Mouse (Mus musculus): Measurements from ENCODE around the gene Obscn.
A peak's percentile ranks its signal among the peaks of the same experiment; 100 is the strongest.
"Not testable (repeated sequence)": the region's sequence is repeated elsewhere in the genome, so short reads cannot be mapped to it uniquely, and the experiment has no call there.

The Obscn gene

DNA sequence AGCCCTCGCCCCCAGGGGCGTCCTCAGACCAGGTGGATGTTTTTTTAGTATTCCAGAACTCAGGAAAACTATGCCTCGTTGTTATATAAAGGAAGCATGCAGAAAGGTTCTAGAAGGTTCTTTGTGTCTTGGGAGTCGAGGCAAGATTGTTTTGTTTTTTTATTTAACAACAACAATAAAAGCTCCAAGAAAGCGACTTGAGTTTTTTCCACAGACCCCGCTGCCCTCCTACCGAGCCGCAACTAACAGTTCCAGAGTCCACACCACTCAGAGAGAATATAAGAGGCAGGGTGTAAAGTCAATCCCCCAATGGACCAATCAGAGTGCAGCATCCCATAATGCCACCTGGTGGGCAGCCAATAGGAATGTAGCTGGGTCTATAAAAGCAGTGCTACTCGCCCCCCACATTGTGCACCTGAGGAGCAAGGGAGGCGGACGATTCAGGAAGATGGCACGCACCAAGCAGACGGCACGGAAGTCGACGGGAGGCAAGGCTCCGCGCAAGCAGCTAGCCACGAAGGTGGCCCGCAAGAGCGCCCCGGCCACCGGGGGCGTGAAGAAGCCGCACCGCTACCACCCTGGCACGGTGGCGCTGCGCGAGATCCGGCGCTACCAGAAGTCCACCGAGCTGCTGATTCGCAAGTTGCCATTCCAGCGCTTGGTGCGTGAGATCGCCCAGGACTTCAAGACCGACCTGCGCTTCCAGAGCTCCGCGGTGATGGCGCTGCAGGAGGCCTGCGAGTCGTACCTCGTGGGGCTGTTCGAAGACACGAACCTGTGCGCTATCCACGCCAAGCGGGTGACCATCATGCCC is 174.6 kb downstream of the Obscn start:
- DNase-seq (ENCODE audit: low read depth, low spot score), result no peak

DNA sequence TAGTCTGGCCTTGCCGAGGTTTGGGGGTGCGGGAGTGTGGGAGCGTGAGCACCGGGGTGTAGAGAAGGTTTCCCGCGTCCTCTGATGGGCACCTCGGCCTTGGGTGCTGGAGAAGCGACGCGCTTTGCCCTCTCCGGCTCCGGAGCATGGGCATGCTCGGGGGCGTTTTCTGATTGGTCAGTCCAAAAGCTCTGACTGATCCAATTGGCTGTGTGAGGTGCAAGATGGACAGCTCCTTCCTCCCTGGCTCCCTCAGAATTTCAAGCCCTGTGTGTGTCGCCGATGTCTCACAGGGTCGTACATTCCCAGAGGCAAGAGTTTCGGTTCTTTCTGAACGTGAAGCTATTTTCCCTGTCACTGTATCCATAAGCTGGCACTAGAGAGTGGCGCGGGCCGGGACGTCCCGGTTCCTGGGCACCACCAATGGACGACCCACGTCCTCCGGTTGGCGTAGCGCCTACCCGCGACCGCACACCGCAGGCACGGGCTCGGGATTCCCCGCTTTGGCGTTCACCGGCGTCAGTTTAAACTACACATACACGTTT is 176.2 kb downstream of the Obscn start:
- DNase-seq (ENCODE audit: low read depth, low spot score), result peak; percentile 93

DNA sequence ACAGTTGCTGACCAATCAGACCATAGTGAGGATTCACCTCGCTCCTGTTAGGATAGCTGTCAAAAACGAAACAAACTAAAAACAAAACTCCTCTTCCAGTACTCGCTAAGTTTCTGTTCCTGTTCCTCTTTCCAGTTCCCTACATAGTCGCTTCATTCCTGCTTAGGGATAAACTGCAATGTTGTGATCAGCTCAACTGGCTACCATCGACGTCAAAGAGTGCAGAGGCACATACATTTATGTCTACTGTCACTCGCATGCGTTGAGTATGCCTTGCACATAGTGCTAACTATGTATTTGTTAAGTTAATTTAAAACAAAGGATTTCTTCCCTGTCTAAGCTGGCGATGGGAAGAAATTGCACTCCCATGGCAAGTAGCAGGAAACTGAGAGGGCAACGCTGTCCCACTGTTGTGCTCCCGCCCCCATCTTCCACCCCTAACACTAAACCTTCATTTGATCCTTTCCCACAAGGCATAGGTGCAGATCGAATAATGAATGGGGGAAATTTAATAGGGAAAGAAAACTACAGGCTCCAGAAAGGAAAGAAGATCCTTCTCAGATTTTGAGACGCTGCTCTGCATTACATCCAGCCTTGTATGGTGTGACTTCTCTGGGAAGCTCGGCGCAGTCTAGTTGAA is 176.9 kb downstream of the Obscn start:
- DNase-seq (ENCODE audit: low read depth, low spot score), result peak; percentile 25

DNA sequence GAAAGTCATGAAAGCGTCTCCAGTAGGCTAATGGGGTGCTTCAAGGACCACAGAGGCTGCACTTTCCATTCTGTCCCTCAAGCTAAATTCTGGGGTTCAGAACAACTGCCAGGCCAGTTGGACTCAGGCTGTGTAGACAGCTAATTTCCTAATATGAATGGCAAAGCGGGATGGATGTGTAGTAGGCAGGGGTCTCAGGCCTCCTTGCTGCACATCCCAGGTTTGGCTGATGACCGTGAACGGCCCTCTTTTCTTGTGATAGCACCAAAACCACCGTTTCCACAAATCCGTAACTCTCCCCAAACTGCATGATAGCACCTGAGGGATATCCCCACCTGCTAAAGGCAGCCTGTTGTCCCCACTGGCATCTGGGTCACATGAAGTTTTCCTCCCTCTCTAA is 177.7 kb downstream of the Obscn start:
- no peak for DNase-seq (ENCODE audit: low read depth, low spot score)

DNA sequence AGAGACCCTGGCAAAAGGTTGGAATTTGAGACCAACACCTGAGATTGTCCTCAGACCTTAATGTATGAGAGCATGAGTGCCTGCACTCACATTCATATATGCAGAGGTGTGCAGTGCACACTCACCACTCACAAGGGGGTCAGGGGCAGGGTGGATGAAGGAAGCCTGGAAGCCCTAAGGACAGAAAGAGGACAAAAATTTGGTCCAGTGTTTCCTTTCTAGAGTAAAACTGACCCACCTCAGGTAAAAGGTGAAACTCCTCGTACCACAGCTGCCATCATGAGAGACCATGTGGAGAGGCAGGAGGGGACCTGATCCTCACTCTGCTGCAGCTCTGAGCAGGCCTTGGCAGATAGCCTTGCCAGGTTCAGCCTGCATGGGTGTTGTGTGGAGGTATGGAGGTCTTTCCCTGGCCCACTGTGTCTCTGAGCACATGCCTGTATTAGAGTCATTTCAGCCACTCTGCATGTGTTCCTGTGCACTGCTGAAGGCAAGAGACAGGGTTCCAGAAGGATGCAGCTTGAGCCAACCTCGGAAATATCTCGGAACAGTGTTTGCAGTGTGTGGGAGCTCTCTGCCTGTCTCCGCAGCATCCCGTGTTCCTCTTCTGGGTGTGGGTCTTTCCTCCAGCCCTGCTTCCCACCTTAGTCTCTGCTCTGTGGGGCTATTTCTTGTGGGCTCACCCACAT is 178.8 kb downstream of the Obscn start:
- DNase-seq (ENCODE audit: low read depth, low spot score), result no peak

DNA sequence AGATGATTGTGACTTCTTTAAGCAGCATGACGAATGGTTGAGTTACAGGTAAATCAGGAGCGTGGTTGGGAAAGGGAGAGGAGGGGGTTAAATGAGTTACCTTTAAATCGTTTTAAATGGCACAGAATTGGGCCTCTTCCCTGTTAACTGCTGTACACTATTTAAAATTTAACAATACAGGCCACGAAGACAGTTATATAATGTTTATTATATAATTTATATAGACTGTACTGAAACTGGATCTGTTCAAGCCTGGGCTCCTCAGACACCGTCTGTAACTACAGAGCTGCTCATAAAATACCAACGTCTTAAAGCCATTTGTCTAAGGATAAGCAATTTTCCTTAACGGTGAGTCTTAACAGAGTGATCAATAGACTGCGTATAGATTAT is 180.3 kb downstream of the Obscn start:
- DNase-seq (ENCODE audit: low read depth, low spot score), result peak; percentile 12

DNA sequence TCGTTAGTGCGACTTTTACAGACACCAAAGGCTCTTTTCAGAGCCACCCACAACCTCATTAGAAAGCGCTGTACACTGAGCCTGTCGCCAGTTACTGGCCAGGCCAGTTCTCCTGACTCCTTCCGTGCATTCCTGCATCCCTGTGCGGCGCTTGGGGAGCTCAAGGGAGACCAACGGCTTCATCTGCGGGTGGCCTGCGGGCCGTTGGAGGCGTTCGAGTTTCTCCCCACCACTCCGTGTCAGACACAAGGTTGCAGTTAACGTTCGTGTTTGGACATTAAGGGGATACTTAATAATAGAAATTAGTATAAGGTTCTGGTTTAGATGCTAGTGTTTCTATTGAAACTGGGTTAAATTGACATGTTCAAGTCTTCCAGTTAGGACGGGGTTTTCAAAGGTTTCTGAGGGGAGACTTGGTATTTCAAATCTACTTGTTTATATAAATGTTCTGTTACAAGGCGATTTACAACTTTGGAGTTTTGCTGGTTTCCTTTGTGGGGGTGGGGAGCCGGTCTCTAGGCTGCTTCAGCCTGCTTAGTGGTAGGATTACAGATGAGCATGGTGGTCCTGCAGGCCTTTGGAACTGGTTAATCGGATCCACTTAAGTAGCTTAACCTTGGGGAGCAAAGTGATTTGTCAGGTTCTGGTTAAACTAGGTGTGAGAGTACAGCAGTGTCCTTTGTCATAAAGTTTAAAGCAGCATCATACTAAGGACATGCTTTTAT is 180.9 kb downstream of the Obscn start:
- DNase-seq (ENCODE audit: low read depth, low spot score), result peak; percentile 55

DNA sequence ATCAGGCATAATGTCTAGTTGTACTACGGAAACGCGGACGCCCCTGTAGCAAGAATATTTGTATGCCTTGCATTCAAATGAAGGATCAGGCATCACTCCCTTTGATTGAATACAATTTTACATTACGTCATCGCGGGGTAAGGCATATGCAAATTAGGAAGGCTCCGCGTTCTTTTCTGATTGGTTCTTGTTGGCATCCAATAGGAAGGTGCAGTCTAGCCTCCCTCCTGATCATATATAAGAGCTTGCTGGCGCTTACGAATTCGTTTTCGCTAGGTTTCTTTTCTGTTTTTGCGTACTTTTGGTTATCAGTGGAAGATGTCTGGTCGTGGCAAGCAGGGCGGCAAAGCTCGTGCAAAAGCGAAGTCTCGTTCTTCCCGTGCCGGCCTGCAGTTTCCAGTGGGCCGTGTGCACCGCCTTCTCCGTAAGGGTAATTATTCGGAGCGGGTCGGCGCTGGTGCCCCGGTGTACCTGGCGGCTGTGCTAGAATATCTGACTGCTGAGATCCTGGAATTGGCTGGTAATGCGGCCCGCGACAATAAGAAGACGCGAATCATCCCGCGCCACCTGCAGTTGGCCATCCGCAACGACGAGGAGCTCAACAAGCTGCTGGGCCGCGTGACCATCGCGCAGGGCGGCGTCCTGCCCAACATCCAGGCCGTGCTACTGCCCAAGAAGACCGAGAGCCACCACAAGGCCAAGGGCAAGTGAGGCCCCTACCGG is 181.6 kb downstream of the Obscn start, which contains the start of the genes Hist3h2a and Trim17:
TSS of gene Hist3h2a (plus strand) at position 266 of the 723 bp plus-strand sequence.
TSS of gene Trim17 (plus strand) at position 266 of the 723 bp plus-strand sequence.
- peak; percentile 91 for DNase-seq (ENCODE audit: low read depth, low spot score)

- not testable (repeated sequence) for DNase-seq (ENCODE audit: low read depth, low spot score)
These were observed 182.1 kb downstream of the Obscn start for GRCm38 (mm10) chr11:58954170-58954419.

DNA sequence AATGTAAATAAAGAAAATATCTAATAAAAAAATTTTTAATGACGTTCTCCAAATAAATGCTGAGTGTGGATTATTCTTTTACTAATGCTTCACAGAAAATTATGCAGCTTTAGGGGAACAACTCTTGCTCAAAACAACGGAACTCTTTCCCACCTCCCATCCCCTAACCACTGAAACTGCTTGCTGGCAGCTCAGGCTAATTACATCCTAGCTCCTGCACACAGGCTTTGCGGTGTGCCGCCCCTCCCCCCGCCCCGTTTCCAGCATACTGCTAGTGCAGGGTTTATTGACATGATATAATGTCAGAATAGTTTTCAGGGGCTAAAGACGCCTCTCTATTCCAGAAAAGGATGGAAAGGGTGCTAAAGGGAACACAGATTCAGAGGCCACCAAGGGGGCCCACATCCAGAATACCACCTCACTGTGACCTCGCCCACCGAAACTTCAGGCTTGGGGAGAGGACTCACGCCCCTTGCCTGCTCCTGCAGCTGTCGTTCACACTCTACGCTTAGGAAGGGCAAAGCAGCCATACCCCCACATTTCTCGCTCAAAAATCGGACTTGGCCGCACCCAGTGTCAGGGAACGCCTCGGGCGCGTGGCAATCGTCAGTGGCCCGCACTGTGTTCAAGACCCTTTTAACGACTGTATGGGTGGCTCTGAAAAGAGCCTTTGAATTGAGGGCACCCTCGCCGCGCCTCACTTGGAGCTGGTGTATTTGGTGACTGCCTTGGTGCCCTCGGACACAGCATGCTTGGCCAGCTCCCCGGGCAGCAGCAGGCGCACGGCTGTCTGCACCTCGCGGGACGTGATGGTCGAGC is 182.6 kb downstream of the Obscn start:
- no peak for DNase-seq (ENCODE audit: low read depth, low spot score)

GRCm38 (mm10) chr11:58951210-58951609 is 185.0 kb downstream of the Obscn start:
- DNase-seq (ENCODE audit: low read depth, low spot score), result no peak

DNA sequence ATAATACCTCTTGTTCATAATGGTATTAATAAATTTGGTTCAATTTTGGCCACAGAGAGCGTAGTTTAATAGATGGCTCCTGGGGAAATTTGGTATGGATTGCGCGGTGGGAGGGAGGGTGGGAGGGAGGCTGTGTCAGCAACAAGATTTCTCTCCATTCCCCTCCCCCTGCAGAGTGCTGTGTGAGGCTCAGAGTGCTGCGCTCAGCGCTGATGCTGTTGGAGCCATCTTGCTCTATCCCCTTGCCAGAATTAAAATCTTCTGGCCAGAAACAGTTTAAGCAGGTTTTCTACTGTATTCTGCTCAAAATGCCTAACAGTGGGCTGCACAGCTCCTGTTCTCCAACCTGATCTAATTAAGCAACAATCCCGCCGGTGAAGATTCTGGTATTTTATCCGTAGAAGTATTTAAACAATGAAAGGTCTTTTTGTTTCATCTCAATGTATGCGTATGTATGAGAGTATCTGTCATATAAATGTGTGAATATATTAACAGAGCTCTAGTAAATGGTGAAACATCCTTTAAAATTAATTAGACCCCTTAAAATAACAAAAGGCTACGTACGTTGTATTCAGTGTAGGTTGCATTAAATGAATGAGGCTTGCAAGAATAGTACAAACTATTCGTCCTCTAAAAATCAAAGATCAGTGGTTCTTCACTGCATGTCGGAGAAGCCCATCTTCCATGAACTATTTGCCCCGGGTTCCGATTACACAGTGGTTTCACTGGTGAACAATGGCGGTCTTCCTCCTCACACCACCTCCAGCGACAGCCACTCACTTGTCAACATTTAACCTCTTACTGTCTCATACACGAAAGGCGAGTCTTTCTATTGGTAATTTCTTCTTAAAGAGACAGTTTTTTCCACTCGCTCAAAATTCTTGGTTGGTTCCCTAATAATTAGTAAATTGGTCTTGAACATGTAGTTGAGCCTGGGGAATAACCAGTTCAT is 186.4 kb downstream of the Obscn start:
- DNase-seq (ENCODE audit: low read depth, low spot score), result no peak

DNA sequence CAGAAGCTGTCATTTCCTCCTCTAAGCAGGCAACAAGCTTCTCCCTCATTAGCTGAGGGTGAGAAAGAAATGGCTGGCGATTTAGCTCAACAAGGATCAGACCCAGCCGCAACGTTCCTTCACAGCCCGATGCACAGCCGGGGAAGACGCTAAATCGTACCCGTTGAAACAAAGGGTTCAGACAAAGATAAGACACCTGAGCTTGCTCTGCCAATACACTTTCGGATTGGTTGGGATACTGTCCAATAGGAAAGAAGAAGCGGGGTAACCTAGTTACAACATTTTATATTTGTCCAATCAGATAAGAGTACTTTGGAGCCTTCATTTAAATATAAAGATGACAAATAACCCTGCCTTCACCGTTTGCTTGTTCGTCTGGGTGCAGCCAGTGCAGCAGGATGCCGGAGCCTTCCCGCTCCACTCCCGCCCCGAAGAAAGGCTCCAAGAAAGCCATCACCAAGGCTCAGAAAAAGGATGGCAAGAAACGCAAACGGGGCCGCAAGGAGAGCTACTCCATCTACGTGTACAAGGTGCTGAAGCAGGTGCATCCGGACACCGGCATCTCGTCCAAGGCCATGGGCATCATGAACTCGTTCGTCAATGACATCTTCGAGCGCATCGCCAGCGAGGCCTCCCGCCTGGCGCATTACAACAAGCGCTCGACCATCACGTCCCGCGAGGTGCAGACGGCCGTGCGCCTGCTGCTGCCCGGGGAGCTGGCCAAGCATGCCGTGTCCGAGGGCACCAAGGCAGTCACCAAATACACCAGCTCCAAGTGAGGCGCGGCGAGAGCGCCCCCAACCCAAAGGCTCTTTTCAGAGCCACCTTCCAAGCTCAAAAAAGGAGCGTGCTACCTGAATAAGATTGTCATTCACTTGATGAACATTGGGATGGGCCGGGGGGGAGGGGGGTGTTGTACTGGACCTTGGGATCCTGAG is 187.4 kb downstream of the Obscn start, which contains the start of gene Hist3h2ba:
TSS of gene Hist3h2ba (plus strand) at position 379 of the 938 bp plus-strand sequence.
- no peak for DNase-seq (ENCODE audit: low read depth, low spot score)

DNA sequence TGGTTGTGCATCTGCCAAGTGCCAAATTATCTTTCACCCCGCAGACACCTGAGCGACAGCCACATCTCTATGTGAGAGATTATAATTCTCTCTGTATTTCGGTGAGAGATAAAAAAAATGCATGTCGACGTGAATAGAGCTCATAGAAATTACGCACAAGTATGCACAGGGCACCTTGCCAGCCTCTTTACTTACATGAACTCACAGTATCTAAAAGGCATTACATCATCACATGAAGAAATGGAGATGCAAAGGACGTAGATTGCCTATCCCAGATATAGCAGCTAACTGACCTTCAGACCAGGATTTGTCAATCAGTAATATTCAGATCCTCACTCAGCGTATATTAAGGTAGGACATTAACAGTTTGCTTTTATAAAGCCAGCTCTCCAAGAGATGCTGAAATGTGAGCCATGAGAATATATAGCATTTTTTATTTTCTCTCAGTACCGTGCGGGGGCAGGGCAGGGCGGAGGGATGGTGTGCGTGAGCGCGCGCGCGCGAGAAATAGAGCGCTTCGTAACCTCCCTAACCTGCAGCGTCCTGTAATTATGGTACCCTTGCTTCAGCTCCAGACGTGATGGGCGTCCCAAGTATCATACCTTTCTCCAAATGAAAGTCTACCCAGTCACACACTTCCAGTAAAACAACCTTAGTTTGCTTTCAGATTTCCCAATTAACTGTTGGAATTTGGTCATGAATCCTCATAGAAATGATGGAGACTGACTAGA is 188.2 kb downstream of the Obscn start:
- DNase-seq (ENCODE audit: low read depth, low spot score), result no peak

- DNase-seq (ENCODE audit: low read depth, low spot score), result no peak
These were observed 188.9 kb downstream of the Obscn start for GRCm38 (mm10) chr11:58947306-58947705.

All from 3T3-L1 (cell line).